Mouse (Mus musculus) forebrain, embryonic 11.5 days (tissue): ENCODE measurements around the gene Iqschfp. TPM values are rescaled to one million over a fixed set of nuclear protein-coding genes. Genes with fewer than 3 reads are reported as not detected.
"Not testable (repeated sequence)": the region's sequence is repeated elsewhere in the genome, so short reads cannot be mapped to it uniquely, and the experiment has no call there.

ENCODE experiments used
- ATAC-seq: fragments of 200-750 bp; cut with Nextera tagmentation; replicated peaks from 2 replicates; pipeline ENCODE4 v1.8.0; 2017; ENCODE audit warnings: moderate TSS enrichment; ENCODE audit not compliant: low FRiP score
- DNase-seq: peaks from one replicate; pipeline ENCODE4 v3.0.0-alpha.2; 2017; ENCODE audit warnings: low spot score
- H3K27ac ChIP-seq: fragments of 300-500 bp; sonication (generic); 2 replicates; pipeline ENCODE4 v1.5.1; 2014; ENCODE audit warnings: low read depth, low read length
- H3K27me3 ChIP-seq: fragments of 300-500 bp; sonication (generic); 2 replicates; pipeline ENCODE4 v1.6.1; 2014; ENCODE audit warnings: mild to moderate bottlenecking, low read length, mixed read lengths; ENCODE audit not compliant: control insufficient read depth, insufficient read depth
- H3K36me3 ChIP-seq: fragments of 300-500 bp; sonication (generic); 2 replicates; pipeline ENCODE4 v1.6.1; 2014; ENCODE audit warnings: mild to moderate bottlenecking, low read length, moderate library complexity, mixed read lengths; ENCODE audit not compliant: control insufficient read depth, insufficient read depth
- H3K4me1 ChIP-seq: fragments of 300-500 bp; sonication (generic); replicated peaks from 2 replicates; pipeline ENCODE4 v1.6.1; 2014; ENCODE audit warnings: low read length, mixed read lengths; ENCODE audit not compliant: control insufficient read depth, insufficient read depth
- H3K4me2 ChIP-seq: fragments of 300-500 bp; sonication (generic); 2 replicates; pipeline ENCODE4 v1.6.1; 2014; ENCODE audit warnings: low read depth, mild to moderate bottlenecking, low read length, moderate library complexity, mixed read lengths; ENCODE audit not compliant: severe bottlenecking
- H3K4me3 ChIP-seq: fragments of 300-500 bp; sonication (generic); 2 replicates; pipeline ENCODE4 v1.5.1; 2014; ENCODE audit warnings: low read depth, low read length
- H3K9ac ChIP-seq: fragments of 300-500 bp; sonication (generic); 2 replicates; pipeline ENCODE4 v1.6.1; 2014; ENCODE audit warnings: low read length
- H3K9me3 ChIP-seq: fragments of 300-500 bp; sonication (generic); 2 replicates; pipeline ENCODE4 v1.6.1; 2016; ENCODE audit warnings: low read length, mixed read lengths; ENCODE audit not compliant: control insufficient read depth
- WGBS: fragments of 180-500 bp; shearing (Covaris S2); extraction: QIAGEN DNeasy Blood & Tissue Kit; methylation state at CpG from one replicate; pipeline ENCODE4 v1.1.7; 2014; 5-methylcytosine and 5-hydroxymethylcytosine counted together
- polyA plus RNA-seq: library from polyadenylated mRNA; unstranded; fragments of >200 nt; fragmentation: Nextera tagmentation; extraction: Ambion mirVana; gene quantifications from 2 replicates; pipeline ENCODE4 v1.2.1, GENCODE M21; 2014

Iqschfp gene
- polyA plus RNA-seq, 1 experiment from 2014 or later, result 1.3 TPM

GRCm38 (mm10) chr3:68071395-68072386 is 179.7 kb downstream of the Iqschfp start:
- Histone ChIP-seq H3K4me2 (no peak overlapping the region), H3K27me3 (no peaks in the 10 kb centered on the region), H3K36me3 (no peaks in the 10 kb centered on the region), H3K9ac (no peak overlapping the region), H3K4me3 (no peak overlapping the region), H3K27ac (no peak overlapping the region), H3K4me1 (no peaks in the 10 kb centered on the region), H3K9me3 (no peaks in the 10 kb centered on the region)
- DNase-seq (no peak), ATAC-seq (no peak; the same call in 1 of the 2 replicates)
- 67% methylated on average over 9 of the region's 9 CpGs for WGBS

GRCm38 (mm10) chr3:68077406-68077805 is 185.4 kb downstream of the Iqschfp start:
- H3K4me2 ChIP-seq, result no peak overlapping the region
- DNase-seq (no peak), ATAC-seq (no peak)
- H3K9ac ChIP-seq, result no peak overlapping the region
- H3K9me3 ChIP-seq, result no peaks in the 10 kb centered on the region
- H3K4me3 ChIP-seq, result no peak overlapping the region
- no peak overlapping the region for H3K27ac ChIP-seq
- no peaks in the 10 kb centered on the region for H3K4me1 ChIP-seq
- 85% methylated on average over 4 of the region's 4 CpGs for whole genome bisulfite sequencing
- H3K27me3 ChIP-seq, result no peaks in the 10 kb centered on the region
- H3K36me3 ChIP-seq, result no peaks in the 10 kb centered on the region

GRCm38 (mm10) chr3:68085024-68085423 is 193.0 kb downstream of the Iqschfp start:
- no peaks in the 10 kb centered on the region for H3K36me3 ChIP-seq
- 94% methylated on average over 2 of the region's 2 CpGs for WGBS
- DNase-seq, result no peak
- ATAC-seq, result no peak
- H3K27me3 ChIP-seq, result no peaks in the 10 kb centered on the region
- H3K9ac ChIP-seq, result no peak overlapping the region
- H3K4me1 ChIP-seq, result no peaks in the 10 kb centered on the region
- H3K4me2 ChIP-seq, result no peak overlapping the region
- no peak overlapping the region for H3K27ac ChIP-seq
- no peaks in the 10 kb centered on the region for H3K9me3 ChIP-seq
- no peak overlapping the region for H3K4me3 ChIP-seq

GRCm38 (mm10) chr3:68092108-68092507 is 200.1 kb downstream of the Iqschfp start:
- WGBS, result 78% methylated on average over 4 of the region's 4 CpGs
- H3K36me3 ChIP-seq, result no peaks in the 10 kb centered on the region
- no peak overlapping the region for H3K4me2 ChIP-seq
- no peak for ATAC-seq
- no peak for DNase-seq
- H3K9me3 ChIP-seq, result no peaks in the 10 kb centered on the region
- no peak overlapping the region for H3K4me3 ChIP-seq
- no peak overlapping the region for H3K9ac ChIP-seq
- 0 out of 2 replicates have a peak, but pooled peaks cover 2% of the 10 kb centered on the region for H3K27me3 ChIP-seq
- H3K27ac ChIP-seq, result no peak overlapping the region
- H3K4me1 ChIP-seq, result no peaks in the 10 kb centered on the region

- H3K9me3 ChIP-seq, result no peaks in the 10 kb centered on the region
- ATAC-seq (no peak), DNase-seq (no peak)
- WGBS, result 64% methylated on average over 4 of the region's 4 CpGs
- no peak overlapping the region for H3K4me3 ChIP-seq
- no peak overlapping the region for H3K27ac ChIP-seq
- 0 out of 2 replicates have a peak, but pooled peaks cover 2% of the 10 kb centered on the region for H3K27me3 ChIP-seq
- H3K4me1 ChIP-seq, result no peaks in the 10 kb centered on the region
- no peaks in the 10 kb centered on the region for H3K36me3 ChIP-seq
- no peak overlapping the region for H3K9ac ChIP-seq
- H3K4me2 ChIP-seq, result no peak overlapping the region
Observed at GRCm38 (mm10) chr3:68096724-68097431, 204.8 kb downstream of the Iqschfp start.

GRCm38 (mm10) chr3:68099561-68099960 is 207.5 kb downstream of the Iqschfp start:
- ATAC-seq, DNase-seq, H3K27me3 ChIP-seq, H3K4me1 ChIP-seq, H3K9me3 ChIP-seq, H3K9ac ChIP-seq, H3K4me2 ChIP-seq, H3K27ac ChIP-seq, H3K36me3 ChIP-seq, H3K4me3 ChIP-seq: not testable (repeated sequence)
- WGBS, result 94% methylated on average over 6 of the region's 6 CpGs

- DNase-seq (no peak), ATAC-seq (no peak)
- 74% methylated on average over 4 of the region's 4 CpGs for WGBS
- Histone ChIP-seq H3K36me3 (no peaks in the 10 kb centered on the region), H3K4me1 (no peaks in the 10 kb centered on the region), H3K9me3 (no peaks in the 10 kb centered on the region), H3K27me3 (no peaks in the 10 kb centered on the region), H3K4me3 (no peak overlapping the region), H3K27ac (no peak overlapping the region), H3K4me2 (no peak overlapping the region), H3K9ac (no peak overlapping the region)
Observed at GRCm38 (mm10) chr3:68101343-68101742, 209.3 kb downstream of the Iqschfp start.

GRCm38 (mm10) chr3:68105081-68105685 is 213.2 kb downstream of the Iqschfp start:
- H3K36me3 ChIP-seq, result no peaks in the 10 kb centered on the region
- no peak for ATAC-seq
- H3K9me3 ChIP-seq, result no peaks in the 10 kb centered on the region
- WGBS, result 49% methylated on average over 2 of the region's 2 CpGs
- H3K4me1 ChIP-seq, result no peaks in the 10 kb centered on the region
- H3K4me3 ChIP-seq, result no peak overlapping the region
- no peak overlapping the region for H3K9ac ChIP-seq
- no peak overlapping the region for H3K27ac ChIP-seq
- H3K27me3 ChIP-seq, result no peaks in the 10 kb centered on the region
- DNase-seq, result no peak
- H3K4me2 ChIP-seq, result no peak overlapping the region
